Mouse (Mus musculus) thymus, postnatal 25 days (tissue): Measurements from ENCODE around the gene Olfr459.
A peak's percentile ranks its signal among the peaks of the same experiment; 100 is the strongest.

Experiments
- DNase-seq: peaks from one replicate; pipeline ENCODE4 v3.0.0; 2022

Olfr459 gene

DNA sequence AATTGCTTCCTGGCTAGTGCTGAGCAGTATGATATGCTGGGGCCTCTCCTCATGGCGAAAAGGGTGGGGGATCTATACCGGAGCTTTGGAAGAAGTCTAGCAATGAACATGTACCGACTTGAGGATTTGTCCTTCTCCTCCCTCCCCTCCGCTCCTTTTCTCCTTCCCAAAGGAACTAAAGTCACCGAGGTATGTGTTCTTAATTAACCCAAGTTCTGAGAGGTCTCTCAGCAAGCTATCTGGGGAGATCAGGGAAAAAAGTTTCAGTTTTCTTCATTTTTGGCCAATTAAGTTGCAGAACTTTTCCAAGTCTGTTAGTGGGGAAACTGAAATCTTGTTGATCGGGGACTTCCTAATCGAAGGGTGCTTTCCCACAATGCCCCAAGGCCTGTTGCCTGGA, at the start of gene Olfr459:
Gene Olfr459 (minus strand): TSS at position 101 of the 400 bp plus-strand sequence.
- DNase-seq = no peak

- DNase-seq = no peak
Measured at GRCm38 (mm10) chr6:41824086-41824485, 49.1 kb upstream of the Olfr459 start.

DNA sequence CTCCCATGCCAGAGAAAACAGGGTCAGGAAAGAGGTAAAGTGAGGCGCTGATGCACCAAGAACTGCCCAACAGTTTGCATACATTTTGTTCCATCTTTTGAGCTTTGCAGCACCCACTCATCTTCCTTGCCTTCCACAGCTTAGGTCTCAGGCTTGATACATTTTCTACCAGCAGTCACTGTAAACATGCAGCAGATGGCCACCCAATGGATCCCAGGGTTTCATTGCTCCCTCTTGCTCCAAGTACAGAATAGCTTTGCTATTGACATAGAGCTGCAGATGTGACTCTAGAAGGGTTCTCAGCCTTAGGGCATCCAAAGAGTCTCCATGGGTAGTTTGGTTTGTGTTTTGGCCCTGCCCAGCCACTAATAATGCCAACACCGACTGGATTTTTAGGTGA, 11.7 kb upstream of the Olfr459 start:
- DNase-seq = no peak

DNA sequence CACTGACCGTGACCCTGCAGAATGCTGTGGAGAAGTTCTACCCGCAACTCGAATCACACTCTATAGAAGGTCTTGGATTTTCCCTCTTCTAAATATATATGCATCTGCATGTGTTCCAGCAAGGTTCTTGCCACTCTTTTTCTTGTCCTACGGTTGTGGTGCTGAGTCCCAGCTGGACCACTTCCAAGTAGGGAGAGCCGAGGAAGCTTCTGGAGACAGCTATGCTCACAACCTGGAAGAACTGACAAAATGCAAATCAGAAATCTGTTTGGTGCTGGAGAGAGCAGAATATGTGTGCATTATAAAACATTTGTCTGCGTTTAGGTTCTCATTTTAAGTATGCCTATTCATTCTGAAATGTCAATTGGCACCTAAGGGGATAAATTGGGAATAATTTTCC, 744 bp upstream of the Olfr459 start:
- DNase-seq = no peak

GRCm38 (mm10) chr6:41769872-41770271, 5.1 kb downstream of the Olfr459 start:
- no peak for DNase-seq

GRCm38 (mm10) chr6:41764306-41764705, 10.7 kb downstream of the Olfr459 start:
- DNase-seq = no peak

GRCm38 (mm10) chr6:41762370-41762757, 12.6 kb downstream of the Olfr459 start:
- no peak for DNase-seq

DNA sequence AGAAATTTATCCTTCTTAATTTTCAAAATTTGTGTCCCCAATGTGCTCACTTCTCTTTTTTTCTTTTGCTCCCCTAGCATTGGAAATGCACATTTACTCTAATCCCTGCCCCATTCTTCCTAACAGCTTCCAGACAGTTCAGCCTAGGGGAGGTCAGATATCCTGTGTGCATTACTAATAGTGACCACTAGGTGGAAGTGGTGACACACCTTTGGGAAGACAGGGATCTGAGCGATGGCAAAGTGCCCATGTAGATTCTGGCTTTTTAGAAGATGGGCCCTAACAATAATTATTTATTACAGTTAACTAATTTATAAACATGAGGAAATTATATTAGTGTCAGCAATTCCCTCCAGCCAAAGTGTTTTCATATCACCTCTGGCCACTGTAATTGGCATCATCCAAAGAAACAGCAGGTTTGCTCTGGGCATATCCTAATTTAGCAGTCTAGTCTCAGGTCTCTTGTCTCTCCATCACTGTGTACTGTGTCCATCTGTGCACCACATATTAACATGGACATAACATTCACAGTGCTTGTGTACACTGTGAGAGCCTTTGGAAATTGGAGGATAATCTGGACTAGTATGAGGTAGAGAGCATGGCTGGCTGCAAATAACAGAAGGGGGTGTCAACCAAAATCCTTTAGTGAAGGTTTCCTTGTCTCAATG, 13.1 kb downstream of the Olfr459 start:
- peak; percentile 35 for DNase-seq

DNA sequence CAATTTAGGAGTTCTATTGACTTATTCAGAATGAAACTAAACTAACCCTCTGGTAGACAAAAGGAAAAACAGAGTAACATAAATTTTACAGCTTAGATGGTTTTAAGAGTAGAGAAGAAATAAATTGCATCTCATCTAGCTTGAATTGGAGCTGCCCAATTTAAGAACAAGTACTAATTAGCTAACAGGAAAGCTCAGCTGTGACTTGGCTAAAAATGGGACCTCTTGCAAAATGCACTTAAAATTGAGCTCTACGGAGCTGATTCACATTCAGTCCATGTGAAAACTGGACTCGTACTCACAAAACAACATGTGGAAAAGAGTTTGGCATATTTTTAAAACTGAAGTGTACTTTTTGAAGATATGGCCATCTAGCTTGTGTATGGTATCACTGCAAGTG, 15.4 kb downstream of the Olfr459 start:
- DNase-seq = no peak

GRCm38 (mm10) chr6:41758421-41758820, 16.6 kb downstream of the Olfr459 start:
- DNase-seq = no peak

GRCm38 (mm10) chr6:41757199-41757598, 17.8 kb downstream of the Olfr459 start:
- DNase-seq = no peak

DNA sequence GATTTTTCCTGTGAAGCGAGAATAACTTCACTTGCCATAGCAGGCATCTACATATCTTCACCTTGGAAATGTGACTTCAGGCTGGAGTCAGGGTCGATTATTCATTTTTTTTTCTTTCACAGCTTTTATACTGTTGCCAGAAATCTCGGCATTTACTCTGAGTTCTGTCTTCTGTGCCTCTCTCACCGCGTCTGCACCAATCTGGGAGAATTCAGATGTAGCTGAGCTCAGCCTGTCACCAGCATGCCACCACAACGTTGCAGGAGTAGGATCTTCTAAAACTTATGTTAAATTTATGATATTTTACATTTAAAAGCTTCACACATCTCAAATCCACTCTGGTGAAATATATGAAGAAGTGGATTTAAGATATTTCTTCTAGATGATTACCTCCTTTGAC, 20.4 kb downstream of the Olfr459 start:
- DNase-seq = no peak

GRCm38 (mm10) chr6:41744664-41745392, 30.1 kb downstream of the Olfr459 start:
- DNase-seq = no peak

- no peak for DNase-seq
Measured at GRCm38 (mm10) chr6:41741101-41741500, 33.9 kb downstream of the Olfr459 start.

DNA sequence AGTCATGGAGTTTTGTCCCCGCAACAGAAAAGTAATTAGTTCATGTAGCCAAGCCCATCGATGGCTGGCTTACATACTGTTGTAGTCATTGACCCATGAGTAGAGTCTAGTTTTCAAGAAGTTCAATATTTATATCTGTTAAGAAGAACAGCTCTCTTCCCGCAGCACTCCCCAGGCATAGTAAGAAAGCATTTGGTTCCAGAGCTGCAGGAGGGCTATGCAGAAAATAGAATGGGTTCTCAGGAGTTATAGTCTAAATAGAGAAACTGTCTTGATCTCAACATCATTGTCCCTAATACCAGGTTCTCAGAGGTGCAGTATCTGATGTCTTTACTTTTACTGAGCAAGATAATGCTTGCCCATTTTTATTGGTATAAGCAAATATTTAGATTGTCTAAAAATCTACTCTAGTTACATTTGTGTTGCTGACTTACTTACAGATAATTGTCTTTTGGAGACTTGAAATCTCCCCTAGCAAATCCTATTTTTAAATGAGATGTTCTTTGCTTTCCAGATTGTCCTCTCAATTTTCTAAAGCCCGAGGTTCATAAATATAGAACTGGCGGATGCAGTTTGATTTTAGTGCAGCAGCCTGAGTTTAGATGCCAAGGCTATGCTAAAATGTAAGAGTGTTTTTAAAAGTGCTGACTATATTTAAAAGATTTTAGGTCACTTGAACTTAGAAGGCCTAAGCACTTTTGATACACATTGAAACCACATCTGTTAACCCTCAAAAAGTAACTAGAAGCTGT, 40.1 kb downstream of the Olfr459 start:
- DNase-seq = no peak

- DNase-seq = peak; percentile 49
Measured at GRCm38 (mm10) chr6:41727989-41728609, 46.9 kb downstream of the Olfr459 start.

DNA sequence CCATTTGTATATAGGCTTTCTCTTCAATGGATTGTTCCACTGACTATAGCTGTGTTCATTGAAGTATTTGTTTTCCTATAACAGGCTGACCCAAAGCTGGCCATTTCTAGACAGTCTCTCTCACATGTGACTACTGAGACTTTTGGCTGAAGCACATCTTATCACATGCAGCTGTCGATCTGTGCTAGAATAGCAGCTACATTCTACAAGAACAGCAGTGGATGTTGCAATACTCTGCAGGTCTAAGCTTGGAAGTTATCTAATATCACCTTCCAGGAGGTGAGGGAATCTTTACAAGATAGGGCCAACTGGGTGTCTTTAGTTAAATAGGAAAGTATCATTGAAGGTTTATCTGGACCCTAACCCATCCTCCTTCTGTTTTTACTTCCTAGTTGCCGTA, 53.5 kb downstream of the Olfr459 start:
- no peak for DNase-seq
